Mouse (Mus musculus): ENCODE data around the gene Gss. TPM values are rescaled to one million over a fixed set of nuclear protein-coding genes. Genes with fewer than 3 reads are reported as not detected.
"Not testable (repeated sequence)": the region's sequence is repeated elsewhere in the genome, so short reads cannot be mapped to it uniquely, and the experiment has no call there.

Gene Gss
- polyA plus RNA-seq, 1 experiment from 2014 or later = 64.1 TPM

DNA sequence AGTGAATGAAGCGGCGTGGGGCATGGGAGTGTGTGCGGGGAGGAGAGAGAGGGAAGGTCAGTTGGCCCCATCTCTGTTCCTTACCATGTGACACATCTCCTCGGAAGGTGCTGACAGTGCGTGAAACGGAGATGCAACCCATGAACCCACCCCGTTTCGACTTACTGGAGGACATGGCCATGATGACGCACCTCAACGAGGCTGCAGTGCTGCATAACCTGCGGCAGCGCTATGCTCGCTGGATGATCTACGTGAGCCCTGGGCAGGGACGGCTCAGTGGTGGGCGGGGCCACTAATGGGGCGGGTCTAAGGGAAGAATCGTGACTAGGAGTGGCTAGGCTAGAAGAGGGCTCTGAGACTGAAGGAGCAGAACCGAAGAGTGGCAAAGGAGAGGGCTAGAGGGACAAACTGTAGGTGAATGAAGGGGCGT lies 20.7 kb upstream of the Gss start:
- Histone ChIP-seq H3K9me3 (replicated peaks) (no peaks in the 10 kb centered on the region), H3K4me1 (peaks cover 81% of the 10 kb centered on the region), H3K4me3 (peak overlapping the region; percentile 65), H3K9ac (peak overlapping the region; percentile 80), H3K4me2 (peak overlapping the region; percentile 79), H3K27ac (peak overlapping the region; percentile 95), H3K27me3 (replicated peaks) (no peaks in the 10 kb centered on the region), H3K36me3 (no peaks in the 10 kb centered on the region)
- ATAC-seq = peak; percentile 95
- WGBS (ENCODE audit: insufficient replicate concordance) = 2% methylated on average over 20 of the region's 20 CpGs

DNA sequence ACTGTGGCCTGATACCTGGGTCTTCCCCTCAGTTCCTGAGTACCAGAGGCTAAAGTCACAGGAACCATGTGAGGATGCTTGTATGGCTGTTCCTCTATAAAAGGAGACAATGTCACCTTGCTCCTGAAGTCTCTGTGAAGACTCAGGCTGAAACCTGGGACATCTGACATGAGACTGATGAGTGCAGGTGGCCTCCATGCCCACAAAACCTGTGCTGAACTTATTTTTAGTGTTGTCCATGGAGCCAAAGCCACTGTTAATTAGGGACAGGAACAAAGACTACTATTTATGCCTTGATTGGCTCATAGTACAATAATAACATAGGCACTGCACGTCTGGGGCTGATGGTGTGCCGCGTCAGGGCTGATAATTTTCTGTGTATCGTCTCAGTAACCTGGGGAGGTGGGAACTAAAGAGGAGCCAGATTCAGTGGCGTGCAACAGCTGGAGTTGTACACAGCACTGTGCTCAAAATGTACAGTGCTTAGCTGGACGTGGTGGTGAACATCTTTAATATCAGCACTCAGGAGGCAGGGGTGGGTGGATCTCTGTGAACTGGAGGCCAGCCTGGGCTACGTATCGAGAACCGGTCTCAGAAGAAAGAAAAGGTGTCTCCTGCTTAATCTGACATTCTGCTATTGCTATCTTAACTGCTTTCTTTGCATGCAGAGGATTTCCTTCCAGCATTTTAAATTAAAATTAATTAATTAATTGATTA lies 19.4 kb upstream of the Gss start:
- peak overlapping the region; percentile 80; the same call in 1 of the 2 replicates for H3K9ac ChIP-seq
- H3K27me3 ChIP-seq (replicated peaks) = no peaks in the 10 kb centered on the region
- H3K4me2 ChIP-seq = peak overlapping the region; percentile 79
- no peaks in the 10 kb centered on the region for H3K36me3 ChIP-seq
- 71% methylated on average over 9 of the region's 9 CpGs for WGBS (ENCODE audit: insufficient replicate concordance)
- H3K9me3 ChIP-seq (replicated peaks) = no peaks in the 10 kb centered on the region
- ATAC-seq = no peak
- peak overlapping the region; percentile 95 for H3K27ac ChIP-seq
- H3K4me1 ChIP-seq = peaks cover 82% of the 10 kb centered on the region
- H3K4me3 ChIP-seq = peak overlapping the region; percentile 65

DNA sequence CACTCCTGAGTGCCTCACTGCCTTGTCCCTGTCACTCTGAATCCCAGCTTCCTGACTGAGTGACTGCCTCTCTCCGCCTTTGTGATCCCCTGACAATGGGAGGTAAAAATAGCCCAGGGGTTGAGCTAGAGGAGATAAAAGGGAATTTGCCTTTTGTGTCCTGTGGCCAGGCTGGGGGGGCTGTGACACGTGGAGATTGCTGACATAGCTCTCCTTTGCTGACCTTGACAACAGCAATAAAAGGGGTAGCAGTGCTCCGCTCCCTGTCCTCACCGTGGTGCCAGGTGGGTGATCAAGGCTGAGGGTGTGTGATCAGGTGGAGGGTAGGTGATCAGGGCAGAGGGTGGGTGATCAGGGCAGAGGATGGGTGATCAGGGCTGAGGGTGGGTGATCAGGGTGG lies 18.4 kb upstream of the Gss start, which contains the start of gene Myh7b:
TSS of gene Myh7b (plus strand) at position 235 of the 400 bp plus-strand sequence.
- peak within 1 kb of the TSS; percentile 80; the same call in 1 of the 2 replicates for H3K9ac ChIP-seq
- peak within 1 kb of the TSS; percentile 79 for H3K4me2 ChIP-seq
- H3K9me3 ChIP-seq (replicated peaks) = no peaks in the 10 kb centered on the region
- no peaks in the 10 kb centered on the region for H3K36me3 ChIP-seq
- peaks cover 82% of the 10 kb centered on the region for H3K4me1 ChIP-seq
- WGBS (ENCODE audit: insufficient replicate concordance) = 48% methylated on average over 4 of the region's 4 CpGs
- H3K4me3 ChIP-seq = no peak within 1 kb of the TSS
- no peak for ATAC-seq
- no peaks in the 10 kb centered on the region for H3K27me3 ChIP-seq (replicated peaks)
- H3K27ac ChIP-seq = peak within 1 kb of the TSS; percentile 95

GRCm38 (mm10) chr2:155606360-155606759 lies 13.8 kb upstream of the Gss start:
- no peaks in the 10 kb centered on the region for H3K27me3 ChIP-seq (replicated peaks)
- no peaks in the 10 kb centered on the region for H3K9me3 ChIP-seq (replicated peaks)
- H3K4me3 ChIP-seq = no peak overlapping the region
- WGBS (ENCODE audit: insufficient replicate concordance) = 84% methylated on average over 4 of the region's 4 CpGs
- no peak for ATAC-seq
- H3K4me1 ChIP-seq = peaks cover 76% of the 10 kb centered on the region
- H3K27ac ChIP-seq = peak overlapping the region; percentile 94
- H3K4me2 ChIP-seq = 0 out of 2 replicates have a peak overlapping the region, but pooled peaks have one; percentile 78
- H3K9ac ChIP-seq = peak overlapping the region; percentile 72
- H3K36me3 ChIP-seq = no peaks in the 10 kb centered on the region

DNA sequence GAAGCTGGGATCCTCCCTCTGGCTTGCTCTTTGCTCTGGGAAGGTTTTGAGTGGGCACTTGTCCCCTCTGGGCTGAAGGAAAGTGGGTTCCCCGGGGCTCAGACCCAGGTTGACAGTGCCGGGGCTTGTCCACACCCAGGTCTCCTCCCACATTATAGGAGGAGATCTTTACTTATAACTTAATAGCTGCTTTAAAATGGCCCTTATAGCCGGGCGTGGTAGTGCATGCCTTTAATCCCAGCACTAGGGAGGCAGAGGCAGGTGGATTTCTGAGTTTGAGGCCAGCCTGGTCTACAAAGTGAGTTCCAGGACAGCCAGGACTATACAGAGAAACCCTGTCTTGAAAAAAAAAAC lies 12.6 kb upstream of the Gss start:
- not testable (repeated sequence) for H3K27me3 ChIP-seq (replicated peaks); H3K36me3 ChIP-seq; H3K9me3 ChIP-seq (replicated peaks)
- H3K9ac ChIP-seq = peak overlapping the region; percentile 72
- peak; percentile 79 for ATAC-seq
- peaks cover 67% of the 10 kb centered on the region for H3K4me1 ChIP-seq
- WGBS (ENCODE audit: insufficient replicate concordance) = 25% methylated on average over 4 of the region's 4 CpGs
- H3K4me3 ChIP-seq = peak overlapping the region; percentile 41
- peak overlapping the region; percentile 94 for H3K27ac ChIP-seq
- peak overlapping the region; percentile 78 for H3K4me2 ChIP-seq

DNA sequence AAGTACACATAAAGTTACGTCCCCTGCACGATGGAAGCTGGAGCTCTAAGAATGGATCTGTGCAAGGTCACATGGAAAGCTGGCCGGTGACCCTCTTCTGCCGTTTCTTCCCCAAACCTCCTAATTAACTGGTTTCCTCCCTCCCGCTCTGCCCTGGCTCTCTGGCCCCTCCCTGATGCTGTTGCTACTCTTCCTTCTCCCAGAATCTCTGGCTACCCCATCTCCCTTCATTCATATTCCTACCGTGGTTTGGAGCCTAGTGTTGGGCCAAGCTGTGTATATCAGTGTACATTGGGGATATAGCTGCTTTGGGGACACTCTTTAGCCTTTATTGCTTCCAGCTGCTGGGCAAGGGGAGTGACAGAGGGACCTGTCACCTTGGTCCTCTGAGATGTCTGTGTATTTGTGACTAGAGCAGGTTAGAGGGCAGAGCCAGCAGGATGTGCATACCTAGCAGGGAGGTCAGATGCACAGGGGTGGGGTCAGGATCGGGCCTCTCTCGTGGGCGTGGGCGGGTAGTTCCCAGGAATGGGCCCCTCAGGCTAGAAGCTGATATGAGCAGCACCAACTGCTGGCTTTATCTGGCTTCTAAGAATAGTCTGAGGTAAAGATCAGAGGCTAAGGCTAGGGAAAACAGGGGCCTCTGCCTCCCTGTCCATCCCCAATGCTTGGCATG lies 12.1 kb upstream of the Gss start:
- Histone ChIP-seq H3K27ac (peak overlapping the region; percentile 94), H3K4me2 (peak overlapping the region; percentile 78), H3K4me1 (peaks cover 67% of the 10 kb centered on the region), H3K27me3 (replicated peaks) (no peaks in the 10 kb centered on the region), H3K9me3 (replicated peaks) (no peaks in the 10 kb centered on the region), H3K9ac (peak overlapping the region; percentile 72), H3K4me3 (peak overlapping the region; percentile 41), H3K36me3 (no peaks in the 10 kb centered on the region)
- 22% methylated on average over 10 of the region's 10 CpGs for WGBS (ENCODE audit: insufficient replicate concordance)
- ATAC-seq = peak; percentile 97

GRCm38 (mm10) chr2:155603707-155604106 lies 11.1 kb upstream of the Gss start:
- H3K9me3 ChIP-seq (replicated peaks) = no peaks in the 10 kb centered on the region
- peak overlapping the region; percentile 72; the same call in 1 of the 2 replicates for H3K9ac ChIP-seq
- WGBS (ENCODE audit: insufficient replicate concordance) = 68% methylated on average over 3 of the region's 3 CpGs
- no peak overlapping the region for H3K4me3 ChIP-seq
- 0 out of 2 replicates have a peak, but pooled peaks have one; percentile 11 for ATAC-seq
- H3K4me2 ChIP-seq = peak overlapping the region; percentile 78
- H3K36me3 ChIP-seq = no peaks in the 10 kb centered on the region
- H3K27ac ChIP-seq = peak overlapping the region; percentile 94
- peaks cover 66% of the 10 kb centered on the region for H3K4me1 ChIP-seq
- no peaks in the 10 kb centered on the region for H3K27me3 ChIP-seq (replicated peaks)

DNA sequence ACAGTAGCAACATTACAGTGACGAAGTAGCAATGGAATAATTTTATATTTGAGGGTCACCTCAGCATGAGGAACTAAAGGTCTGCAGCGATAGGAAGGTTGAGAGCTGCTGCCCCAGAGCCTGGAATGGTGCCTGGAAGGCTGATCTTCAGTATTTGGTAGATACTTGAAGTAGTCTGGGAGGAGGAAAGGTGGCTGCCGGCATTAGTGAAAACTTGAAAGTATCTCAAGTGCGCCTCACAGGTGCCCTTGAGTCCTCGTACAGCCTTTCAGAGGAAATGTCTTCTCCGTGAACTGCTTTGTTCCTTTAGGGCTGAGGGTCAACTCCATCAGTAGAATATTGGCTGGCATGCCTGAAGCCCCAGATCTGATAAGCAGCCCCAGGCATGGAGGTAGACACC lies 2.9 kb upstream of the Gss start:
- no peak overlapping the region for H3K9ac ChIP-seq
- WGBS (ENCODE audit: insufficient replicate concordance) = 77% methylated on average over 6 of the region's 6 CpGs
- ATAC-seq = no peak
- peak overlapping the region; percentile 47; the same call in 1 of the 2 replicates for H3K4me2 ChIP-seq
- peaks cover under 1% of the 10 kb centered on the region; the same call in 1 of the 2 replicates for H3K36me3 ChIP-seq
- no peak overlapping the region for H3K4me3 ChIP-seq
- peaks cover 59% of the 10 kb centered on the region for H3K4me1 ChIP-seq
- H3K27ac ChIP-seq = peak overlapping the region; percentile 62
- no peaks in the 10 kb centered on the region for H3K27me3 ChIP-seq (replicated peaks)
- H3K9me3 ChIP-seq (replicated peaks) = no peaks in the 10 kb centered on the region

DNA sequence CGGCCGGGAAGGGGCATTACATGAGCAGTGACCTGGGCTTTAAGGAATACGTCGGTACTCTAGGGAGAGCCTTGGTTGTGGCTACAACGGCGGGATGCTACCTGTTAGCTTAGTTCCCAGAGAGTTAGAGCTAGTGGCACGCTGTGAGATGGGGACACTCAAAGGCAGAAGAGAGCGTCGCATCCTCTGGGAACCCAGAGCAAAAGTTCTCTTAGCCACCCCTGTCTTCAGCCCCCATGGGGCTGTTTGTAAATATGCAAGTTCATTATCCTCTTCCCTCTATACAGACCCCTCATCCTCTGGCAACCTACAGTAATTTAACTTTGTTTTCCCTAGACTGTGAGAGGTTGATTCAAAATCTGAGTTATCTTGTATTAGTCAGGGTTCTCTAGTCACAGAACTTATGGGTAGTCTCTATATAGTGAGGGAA lies 259 bp upstream of the Gss start:
- Histone ChIP-seq H3K4me1 (peaks cover 80% of the 10 kb centered on the region), H3K4me2 (peak overlapping the region; percentile 90), H3K9ac (peak overlapping the region; percentile 83), H3K27ac (peak overlapping the region; percentile 86), H3K4me3 (peak overlapping the region; percentile 76), H3K27me3 (replicated peaks) (no peaks in the 10 kb centered on the region), H3K9me3 (replicated peaks) (no peaks in the 10 kb centered on the region), H3K36me3 (peaks cover 3% of the 10 kb centered on the region; the same call in 1 of the 2 replicates)
- WGBS (ENCODE audit: insufficient replicate concordance) = 2% methylated on average over 9 of the region's 9 CpGs
- ATAC-seq = no peak

GRCm38 (mm10) chr2:155591676-155592075 lies 934 bp downstream of the Gss start:
- Histone ChIP-seq H3K4me2 (peak overlapping the region; percentile 90), H3K4me3 (peak overlapping the region; percentile 76), H3K27me3 (replicated peaks) (no peaks in the 10 kb centered on the region), H3K27ac (peak overlapping the region; percentile 86), H3K4me1 (peaks cover 76% of the 10 kb centered on the region), H3K9ac (peak overlapping the region; percentile 83), H3K9me3 (replicated peaks) (no peaks in the 10 kb centered on the region), H3K36me3 (peaks cover 10% of the 10 kb centered on the region)
- no peak for ATAC-seq
- 12% methylated on average over 6 of the region's 6 CpGs for WGBS (ENCODE audit: insufficient replicate concordance)

DNA sequence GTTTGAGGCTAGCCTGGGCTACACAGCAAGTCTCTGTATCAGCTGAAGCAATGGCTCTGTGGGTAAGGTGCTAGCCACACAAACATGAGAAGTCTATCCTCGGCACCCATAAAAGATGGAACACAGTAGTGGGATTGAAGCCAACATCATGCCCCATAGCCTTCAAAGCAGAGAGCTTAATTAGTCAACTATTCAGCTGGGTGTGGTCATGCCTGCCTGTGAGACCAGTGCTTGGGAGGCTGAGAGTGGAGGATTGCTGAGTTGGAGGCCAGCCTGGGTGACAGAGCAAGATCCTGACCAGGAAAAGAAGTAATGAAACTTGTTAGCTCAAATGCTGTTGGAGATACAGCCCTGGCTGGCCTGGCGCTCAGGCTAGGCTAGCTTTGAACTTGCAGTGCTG lies 1.7 kb downstream of the Gss start:
- Histone ChIP-seq H3K36me3 (peaks cover 18% of the 10 kb centered on the region), H3K9ac (peak overlapping the region; percentile 83), H3K9me3 (replicated peaks) (no peaks in the 10 kb centered on the region), H3K4me1 (peaks cover 70% of the 10 kb centered on the region), H3K27me3 (replicated peaks) (no peaks in the 10 kb centered on the region), H3K4me2 (peak overlapping the region; percentile 90), H3K27ac (peak overlapping the region; percentile 86), H3K4me3 (peak overlapping the region; percentile 76)
- peak; percentile 24; the same call in 1 of the 2 replicates for ATAC-seq
- WGBS (ENCODE audit: insufficient replicate concordance) = 88% methylated on average over 2 of the region's 2 CpGs

GRCm38 (mm10) chr2:155589521-155589920 lies 3.1 kb downstream of the Gss start:
- Histone ChIP-seq H3K9me3 (replicated peaks) (no peaks in the 10 kb centered on the region), H3K27me3 (replicated peaks) (no peaks in the 10 kb centered on the region), H3K9ac (no peak overlapping the region), H3K4me3 (no peak overlapping the region), H3K4me1 (peaks cover 60% of the 10 kb centered on the region), H3K36me3 (peaks cover 28% of the 10 kb centered on the region), H3K27ac (peak overlapping the region; percentile 86), H3K4me2 (peak overlapping the region; percentile 90)
- no peak for ATAC-seq
- WGBS (ENCODE audit: insufficient replicate concordance) = 73% methylated on average over 6 of the region's 6 CpGs

All from liver, embryonic 12.5 days (tissue).